Mouse (Mus musculus): Measurements from ENCODE around the gene Hspb1. TPM values are rescaled to one million over a fixed set of nuclear protein-coding genes. Genes with fewer than 3 reads are reported as not detected.

Hspb1 gene
- polyA plus RNA-seq, 1 experiment, result 233 TPM

GRCm38 (mm10) chr5:135900701-135901100 lies 13.0 kb downstream of the Hspb1 start:
- H3K4me3 ChIP-seq (ENCODE audit: insufficient read depth, low read depth, low read length), result no peak overlapping the region
- no peak overlapping the region for H3K27ac ChIP-seq (replicated peaks; ENCODE audit: low read depth, low read length)
- H3K4me1 ChIP-seq (ENCODE audit: control insufficient read depth, insufficient read depth, insufficient read length, low read length), result peaks cover 3% of the 10 kb centered on the region; the same call in 1 of the 2 replicates

GRCm38 (mm10) chr5:135901354-135902095 lies 13.8 kb downstream of the Hspb1 start:
- Histone ChIP-seq H3K4me1 (ENCODE audit: control insufficient read depth, insufficient read depth, insufficient read length, low read length) (peaks cover 4% of the 10 kb centered on the region; the same call in 1 of the 2 replicates), H3K4me3 (ENCODE audit: insufficient read depth, low read depth, low read length) (no peak overlapping the region), H3K27ac (replicated peaks; ENCODE audit: low read depth, low read length) (no peak overlapping the region)

- peaks cover 11% of the 10 kb centered on the region; the same call in 1 of the 2 replicates for H3K4me1 ChIP-seq (ENCODE audit: control insufficient read depth, insufficient read depth, insufficient read length, low read length)
- peak overlapping the region; percentile 65 for H3K4me3 ChIP-seq (ENCODE audit: insufficient read depth, low read depth, low read length)
- H3K27ac ChIP-seq (replicated peaks; ENCODE audit: low read depth, low read length), result peak overlapping the region; percentile 35; the same call in 1 of the 2 replicates
Observed at GRCm38 (mm10) chr5:135903058-135903457, 15.3 kb downstream of the Hspb1 start.

- H3K4me3 ChIP-seq (ENCODE audit: insufficient read depth, low read depth, low read length), result peak overlapping the region; percentile 65
- H3K27ac ChIP-seq (replicated peaks; ENCODE audit: low read depth, low read length), result peak overlapping the region; percentile 76
- H3K4me1 ChIP-seq (ENCODE audit: control insufficient read depth, insufficient read depth, insufficient read length, low read length), result peaks cover 13% of the 10 kb centered on the region; the same call in 1 of the 2 replicates
Observed at GRCm38 (mm10) chr5:135903551-135904151, 15.9 kb downstream of the Hspb1 start.

GRCm38 (mm10) chr5:135904259-135904658 lies 16.5 kb downstream of the Hspb1 start:
- peak overlapping the region; percentile 74; the same call in 1 of the 2 replicates for H3K27ac ChIP-seq (replicated peaks; ENCODE audit: low read depth, low read length)
- H3K4me3 ChIP-seq (ENCODE audit: insufficient read depth, low read depth, low read length), result no peak overlapping the region
- H3K4me1 ChIP-seq (ENCODE audit: control insufficient read depth, insufficient read depth, insufficient read length, low read length), result peaks cover 13% of the 10 kb centered on the region; the same call in 1 of the 2 replicates

- H3K27ac ChIP-seq (replicated peaks; ENCODE audit: low read depth, low read length), result peak overlapping the region; percentile 74
- no peak overlapping the region for H3K4me3 ChIP-seq (ENCODE audit: insufficient read depth, low read depth, low read length)
- H3K4me1 ChIP-seq (ENCODE audit: control insufficient read depth, insufficient read depth, insufficient read length, low read length), result peaks cover 13% of the 10 kb centered on the region; the same call in 1 of the 2 replicates
Observed at GRCm38 (mm10) chr5:135905320-135906225, 17.9 kb downstream of the Hspb1 start.

- Histone ChIP-seq H3K4me1 (ENCODE audit: control insufficient read depth, insufficient read depth, insufficient read length, low read length) (peaks cover 20% of the 10 kb centered on the region), H3K27ac (replicated peaks; ENCODE audit: low read depth, low read length) (peak overlapping the region; percentile 91), H3K4me3 (ENCODE audit: insufficient read depth, low read depth, low read length) (no peak overlapping the region)
Observed at GRCm38 (mm10) chr5:135906846-135907245, 19.1 kb downstream of the Hspb1 start.

GRCm38 (mm10) chr5:135907256-135907655 lies 19.5 kb downstream of the Hspb1 start:
- Histone ChIP-seq H3K4me3 (ENCODE audit: insufficient read depth, low read depth, low read length) (no peak overlapping the region), H3K4me1 (ENCODE audit: control insufficient read depth, insufficient read depth, insufficient read length, low read length) (peaks cover 22% of the 10 kb centered on the region), H3K27ac (replicated peaks; ENCODE audit: low read depth, low read length) (peak overlapping the region; percentile 91)

GRCm38 (mm10) chr5:135908185-135908584 lies 20.5 kb downstream of the Hspb1 start:
- Histone ChIP-seq H3K4me1 (ENCODE audit: control insufficient read depth, insufficient read depth, insufficient read length, low read length) (peaks cover 26% of the 10 kb centered on the region), H3K27ac (replicated peaks; ENCODE audit: low read depth, low read length) (peak overlapping the region; percentile 91)

GRCm38 (mm10) chr5:135908989-135909388 lies 21.3 kb downstream of the Hspb1 start:
- Histone ChIP-seq H3K4me3 (ENCODE audit: insufficient read depth, low read depth, low read length) (no peak overlapping the region), H3K27ac (replicated peaks; ENCODE audit: low read depth, low read length) (peak overlapping the region; percentile 88), H3K4me1 (ENCODE audit: control insufficient read depth, insufficient read depth, insufficient read length, low read length) (peaks cover 34% of the 10 kb centered on the region)

More at GRCm38 (mm10) chr5:135908185-135908584, 20.5 kb downstream of the Hspb1 start:
- no peak overlapping the region for H3K4me3 ChIP-seq (ENCODE audit: insufficient read depth, low read depth, low read length)

GRCm38 (mm10) chr5:135909646-135910045 lies 21.9 kb downstream of the Hspb1 start:
- H3K4me1 ChIP-seq (ENCODE audit: control insufficient read depth, insufficient read depth, insufficient read length, low read length), result peaks cover 35% of the 10 kb centered on the region
- peak overlapping the region; percentile 88 for H3K27ac ChIP-seq (replicated peaks; ENCODE audit: low read depth, low read length)
- no peak overlapping the region for H3K4me3 ChIP-seq (ENCODE audit: insufficient read depth, low read depth, low read length)

- H3K27ac ChIP-seq (replicated peaks; ENCODE audit: low read depth, low read length), result peak overlapping the region; percentile 88; the same call in 1 of the 2 replicates
- H3K4me3 ChIP-seq (ENCODE audit: insufficient read depth, low read depth, low read length), result no peak overlapping the region
- peaks cover 44% of the 10 kb centered on the region for H3K4me1 ChIP-seq (ENCODE audit: control insufficient read depth, insufficient read depth, insufficient read length, low read length)
Observed at GRCm38 (mm10) chr5:135910813-135911212, 23.1 kb downstream of the Hspb1 start.

- H3K27ac ChIP-seq (replicated peaks; ENCODE audit: low read depth, low read length), result peak overlapping the region; percentile 88
- H3K4me3 ChIP-seq (ENCODE audit: insufficient read depth, low read depth, low read length), result no peak overlapping the region
- peaks cover 42% of the 10 kb centered on the region for H3K4me1 ChIP-seq (ENCODE audit: control insufficient read depth, insufficient read depth, insufficient read length, low read length)
Observed at GRCm38 (mm10) chr5:135911633-135912220, 24.0 kb downstream of the Hspb1 start.

GRCm38 (mm10) chr5:135913201-135913600 lies 25.5 kb downstream of the Hspb1 start:
- H3K4me3 ChIP-seq (ENCODE audit: insufficient read depth, low read depth, low read length), result no peak overlapping the region
- peak overlapping the region; percentile 88 for H3K27ac ChIP-seq (replicated peaks; ENCODE audit: low read depth, low read length)
- peaks cover 41% of the 10 kb centered on the region for H3K4me1 ChIP-seq (ENCODE audit: control insufficient read depth, insufficient read depth, insufficient read length, low read length)

Data from brown adipose tissue, adult 24 weeks (tissue).